Mouse (Mus musculus) lung, postnatal 14 days (tissue): ENCODE data around the gene Zfp710.
A peak's percentile ranks its signal among the peaks of the same experiment; 100 is the strongest.
"Not testable (repeated sequence)": the region's sequence is repeated elsewhere in the genome, so short reads cannot be mapped to it uniquely, and the experiment has no call there.

Source experiments
- DNase-seq: peaks from one replicate; pipeline ENCODE4 v3.0.0; 2021

Zfp710 gene

DNA sequence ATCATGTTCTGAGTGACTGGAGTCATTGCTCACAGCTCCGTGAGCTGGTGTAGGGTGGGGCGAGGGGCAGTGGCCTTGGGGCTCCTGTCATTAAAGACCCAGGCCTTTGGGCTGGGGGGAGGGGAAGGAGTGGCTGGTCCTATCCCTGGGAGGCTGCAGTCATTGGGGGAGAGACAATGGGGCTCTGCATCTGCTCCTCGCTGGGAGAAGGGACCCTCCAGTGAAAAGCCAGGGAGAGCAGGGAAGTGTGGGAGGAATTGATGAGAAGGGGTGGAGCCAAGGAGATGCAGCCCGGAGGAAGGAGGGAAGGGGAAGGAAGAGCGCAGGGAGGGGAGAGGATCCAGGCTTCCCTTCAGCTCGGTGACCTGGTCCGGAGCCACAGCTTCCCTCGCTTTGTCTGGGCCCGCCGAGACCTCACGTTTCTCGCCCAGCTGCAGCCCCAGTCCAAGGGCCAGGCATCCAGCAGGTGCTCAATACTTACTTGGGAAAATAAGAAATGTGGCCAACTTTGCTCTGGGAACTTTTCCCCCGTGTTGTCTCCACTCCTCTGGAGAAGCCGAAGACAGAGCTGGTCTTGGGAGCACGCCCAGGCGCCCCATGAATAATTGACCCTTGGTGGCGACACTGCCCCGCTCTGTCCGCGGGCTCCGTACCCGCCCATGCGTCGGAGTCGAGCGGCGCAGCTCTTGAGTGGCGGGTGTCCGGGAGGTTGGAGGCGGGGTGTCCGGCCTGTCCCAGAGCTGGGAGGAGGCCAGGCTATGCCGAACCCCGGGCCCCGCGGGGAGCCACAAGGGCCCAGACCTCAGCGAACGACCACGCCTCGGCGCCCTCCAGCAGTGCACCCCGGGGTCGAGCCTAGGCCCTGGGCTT, at the start of gene Zfp710:
Zfp710 (plus strand) TSS at position 294 of the 870 bp plus-strand sequence.
- peak; percentile 90 for DNase-seq

DNA sequence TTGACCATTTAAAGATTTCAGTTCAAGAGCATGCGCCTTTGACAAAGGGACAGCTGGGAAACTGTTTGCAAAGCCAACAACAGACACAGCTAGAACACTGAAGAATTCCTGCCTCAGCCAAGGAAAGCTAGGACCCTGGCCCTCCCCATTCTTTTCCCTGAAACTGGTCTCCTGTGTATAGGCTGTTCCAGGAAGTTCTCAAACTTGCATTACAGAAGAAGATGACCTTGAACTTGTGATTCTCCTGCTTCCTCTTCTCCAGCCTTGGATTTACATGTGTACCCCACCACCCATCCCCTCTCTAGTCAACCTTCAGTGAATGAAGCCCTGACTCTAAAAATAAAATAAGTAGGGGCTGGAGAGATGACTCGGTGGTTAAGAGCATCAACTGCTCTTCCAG, 49.3 kb upstream of the Zfp710 start:
- no peak for DNase-seq

DNA sequence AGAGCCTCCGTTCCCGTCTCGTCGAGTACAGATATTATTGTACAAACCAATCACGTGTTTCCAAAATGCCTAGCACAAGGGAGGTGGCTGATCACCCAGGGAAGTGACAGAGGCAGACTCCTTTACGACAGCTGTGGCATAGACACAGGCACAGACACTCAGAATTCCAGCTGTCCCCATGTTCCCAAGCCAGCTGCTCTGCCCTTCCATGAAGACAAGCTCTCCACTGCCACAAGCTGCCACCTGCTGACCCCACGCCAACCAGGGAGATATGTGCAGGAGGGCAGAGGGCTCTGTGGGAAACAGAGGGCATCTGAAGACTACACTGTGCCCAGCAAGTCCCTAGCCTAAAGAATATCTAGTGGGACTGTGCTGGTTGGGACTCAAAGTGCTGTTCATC, 37.9 kb upstream of the Zfp710 start:
- DNase-seq = no peak

DNA sequence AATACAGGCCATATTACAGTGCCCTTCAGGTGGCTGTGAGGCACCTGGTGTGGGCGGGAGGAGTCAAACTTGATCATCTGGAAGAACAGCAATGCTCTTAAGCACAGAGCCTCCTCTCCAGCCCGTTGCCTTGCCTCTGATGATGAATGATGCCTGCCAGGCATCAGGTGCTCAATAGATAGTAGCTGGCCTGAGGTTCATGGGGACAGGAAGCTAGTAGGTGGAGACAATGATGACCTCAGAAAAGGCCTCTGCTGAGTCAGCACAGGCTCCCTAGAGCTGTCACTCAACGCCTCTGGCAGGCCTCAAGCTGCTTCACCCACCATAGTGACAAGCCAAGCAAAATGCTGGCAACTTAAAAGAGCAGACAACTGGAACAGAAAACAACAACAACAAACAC, 36.9 kb upstream of the Zfp710 start:
- no peak for DNase-seq

DNA sequence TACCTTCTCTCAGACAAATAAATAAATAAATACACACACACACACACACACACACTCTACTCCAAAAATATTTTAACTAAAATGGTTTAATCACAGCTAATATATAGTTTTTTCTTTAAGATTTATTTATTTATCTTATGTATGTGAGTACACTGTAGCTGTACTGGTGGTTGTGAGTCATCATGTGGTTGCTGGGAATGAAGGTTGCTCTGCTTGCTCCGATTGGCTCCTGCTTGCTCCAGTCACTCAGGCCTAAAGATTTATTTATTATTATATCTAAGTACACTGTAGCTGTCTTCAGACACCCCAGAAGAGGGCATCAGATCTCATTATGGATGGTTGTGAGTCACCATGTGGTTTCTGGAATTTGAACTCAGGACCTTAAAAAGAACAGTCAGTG, 36.1 kb upstream of the Zfp710 start:
- DNase-seq = not testable (repeated sequence)

DNA sequence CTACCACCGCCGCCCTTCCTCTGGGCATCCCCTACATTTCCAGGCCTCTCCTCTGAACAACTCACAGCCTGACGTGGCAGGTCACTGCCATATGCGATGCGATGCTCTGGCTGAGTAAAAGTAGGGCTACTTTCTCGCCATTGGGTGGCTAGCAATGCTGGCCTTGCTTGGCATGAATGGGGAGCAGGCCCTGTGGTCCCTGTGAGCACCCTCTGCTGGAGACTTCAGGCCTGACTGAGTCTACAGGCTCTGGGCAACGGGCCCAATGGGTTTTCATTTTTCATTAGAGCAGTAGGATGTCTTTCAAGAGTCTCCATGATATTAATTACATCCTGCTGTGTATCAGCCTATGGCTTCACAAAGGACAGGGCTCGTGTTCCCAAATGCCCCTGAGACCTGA, 30.1 kb upstream of the Zfp710 start:
- peak; percentile 68 for DNase-seq

DNA sequence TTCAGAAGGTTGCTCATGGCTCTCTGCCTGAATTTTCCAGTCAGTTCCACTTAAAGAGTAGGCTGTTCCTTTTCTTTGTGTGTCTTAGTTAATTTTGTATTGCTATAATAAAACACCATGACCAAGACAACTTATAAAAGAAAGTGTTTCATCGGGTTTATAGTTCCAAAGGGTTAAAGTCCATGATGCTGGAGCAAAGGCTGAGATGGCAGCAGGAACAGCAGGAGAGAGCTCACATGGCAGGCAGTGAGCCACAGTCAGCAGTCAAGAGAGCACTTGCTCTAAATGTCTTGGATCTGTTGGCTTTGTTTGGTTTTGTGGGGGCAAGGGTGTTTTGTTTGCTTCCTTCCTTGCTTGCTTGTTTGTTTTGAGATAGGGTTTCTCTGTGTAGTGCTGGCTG, 26.9 kb upstream of the Zfp710 start:
- DNase-seq = no peak

DNA sequence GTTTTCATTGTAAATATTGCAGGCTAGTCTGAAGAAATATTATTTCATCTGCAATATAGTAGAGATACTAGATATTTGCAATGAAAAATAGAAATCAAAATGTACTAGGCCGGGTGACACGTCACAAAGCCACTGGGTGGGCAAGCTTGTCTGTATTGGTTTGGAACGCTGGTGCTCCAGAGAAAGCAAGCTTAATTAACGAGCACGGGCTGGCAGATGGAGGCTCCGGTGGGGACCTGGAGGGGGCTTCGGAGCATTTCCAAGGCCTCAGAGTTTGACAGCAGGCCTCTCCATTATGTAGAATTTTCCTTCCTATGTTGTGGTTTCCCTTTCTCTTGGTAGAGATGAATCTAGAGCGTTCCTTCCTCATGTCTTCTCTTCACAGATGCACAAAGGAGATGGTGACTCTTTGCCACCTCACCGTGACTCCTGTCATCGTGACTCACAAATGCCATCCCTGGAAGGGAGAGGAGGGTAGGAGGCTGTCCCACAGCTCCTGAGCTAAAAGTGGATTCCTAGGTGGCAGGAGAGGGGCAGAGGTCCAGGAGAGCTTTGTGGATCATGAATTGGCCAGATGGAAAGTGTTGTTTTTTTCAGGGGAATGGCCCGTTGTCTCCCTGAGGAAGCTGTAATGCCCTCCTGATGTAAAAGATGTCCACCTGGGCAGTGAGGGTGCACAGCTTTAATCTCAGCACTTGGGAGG, 22.1 kb upstream of the Zfp710 start:
- no peak for DNase-seq

DNA sequence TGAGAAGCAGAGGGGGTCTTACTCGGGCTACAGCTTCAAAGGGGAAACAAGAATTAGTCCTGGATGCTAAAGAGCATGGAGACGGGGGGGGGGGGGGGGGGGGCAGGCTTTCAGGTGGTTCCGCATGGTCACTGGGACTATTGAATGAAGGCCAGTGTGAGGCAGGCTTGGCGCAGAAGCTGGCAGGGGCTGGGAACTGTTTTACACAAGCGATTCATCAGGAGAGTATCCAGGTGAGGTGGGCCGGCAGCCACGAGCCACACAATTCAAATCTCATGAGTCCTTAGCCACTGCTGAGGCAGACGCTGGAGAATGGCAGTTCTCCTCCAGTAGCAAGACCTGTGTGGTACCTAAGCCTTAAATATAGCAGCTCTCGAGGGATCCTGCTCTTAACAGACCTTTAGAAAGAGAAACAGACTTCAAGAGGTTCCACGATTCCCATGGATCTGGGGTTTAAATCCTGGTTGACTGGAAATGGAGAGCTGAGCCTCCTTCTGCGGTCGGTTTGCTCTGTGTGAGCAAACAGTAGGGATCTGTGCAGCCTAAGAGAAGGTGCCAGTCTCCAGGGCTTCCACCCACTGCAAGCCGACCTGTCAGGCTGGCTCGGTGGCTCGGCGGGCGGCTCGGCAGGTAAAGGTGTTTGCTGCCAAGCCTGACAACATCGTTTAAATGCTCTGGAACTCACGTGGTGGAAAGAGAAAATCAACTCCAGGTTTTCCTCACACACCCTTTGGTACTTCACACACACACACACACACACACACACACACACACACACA, 19.6 kb upstream of the Zfp710 start:
- no peak for DNase-seq

DNA sequence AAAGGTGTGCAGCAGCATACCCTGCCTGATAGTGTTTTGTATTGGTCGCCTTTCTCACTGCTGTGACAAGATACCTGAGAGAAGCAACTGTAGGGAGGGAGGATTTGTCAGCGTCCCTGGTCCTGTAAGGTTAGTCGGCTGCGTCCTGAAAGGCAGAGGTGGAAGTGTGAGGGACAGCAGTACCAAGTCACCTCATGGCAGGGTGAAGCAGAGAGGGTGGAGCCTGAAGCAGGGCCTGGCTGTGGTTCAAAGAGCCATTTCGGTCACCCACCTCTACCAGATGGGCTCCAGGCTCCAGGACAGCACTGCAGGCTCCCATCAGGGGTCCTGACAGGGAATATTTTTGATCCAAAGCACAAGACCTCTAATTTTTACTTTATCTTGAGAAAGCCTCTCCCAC, 13.9 kb upstream of the Zfp710 start:
- no peak for DNase-seq

DNA sequence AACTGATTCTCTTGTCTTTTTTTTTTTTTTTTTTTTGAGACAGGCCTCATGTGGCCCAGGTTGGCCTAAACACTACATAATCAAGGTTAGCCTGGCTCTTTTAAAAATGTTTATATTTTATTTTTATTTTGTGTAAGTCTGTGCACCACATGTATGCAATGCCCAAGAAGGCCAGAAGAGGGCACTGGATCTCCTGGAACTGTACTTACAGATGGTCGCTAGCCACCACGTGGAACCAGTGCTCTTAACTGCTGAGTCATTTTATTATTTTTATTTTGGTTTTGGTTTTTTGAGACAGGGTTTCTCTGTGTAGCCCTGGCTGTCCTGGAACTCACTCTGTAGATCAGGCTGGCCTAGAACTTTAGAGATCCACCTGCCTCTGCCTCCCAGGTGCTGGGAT, 13.1 kb upstream of the Zfp710 start:
- DNase-seq = peak; percentile 61

DNA sequence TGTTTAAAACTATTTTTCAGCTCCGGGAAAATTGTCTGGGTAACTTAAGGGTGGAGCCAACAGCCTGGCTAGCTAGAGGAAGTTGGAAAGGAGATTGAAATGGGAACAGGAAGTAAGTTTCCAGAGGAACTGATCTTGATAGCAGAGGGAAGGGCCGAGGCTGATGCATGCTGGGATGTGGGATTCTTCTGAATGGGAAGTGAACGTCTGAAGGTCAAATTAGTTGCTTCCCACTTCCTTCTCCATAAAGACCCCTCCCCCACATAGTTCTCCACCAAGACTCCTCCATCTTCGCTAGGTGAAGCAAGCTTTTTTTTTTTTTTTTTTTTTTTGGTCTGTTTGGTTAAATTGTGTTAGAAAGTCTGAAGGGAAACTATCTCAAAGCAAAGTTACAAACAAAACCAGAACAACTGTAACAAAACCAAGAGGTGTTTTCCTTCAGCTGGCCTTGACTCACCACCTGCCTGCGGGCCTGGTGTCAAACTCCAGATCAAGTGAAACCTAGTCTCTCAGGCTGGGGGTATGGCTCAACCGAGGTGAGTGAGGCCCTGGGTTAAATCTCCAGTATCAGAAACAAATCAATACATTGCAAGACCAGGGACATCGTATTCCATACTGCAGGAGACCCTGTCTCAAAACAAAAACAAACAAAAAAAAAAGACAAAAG, 10.6 kb upstream of the Zfp710 start:
- peak; percentile 33 for DNase-seq

DNA sequence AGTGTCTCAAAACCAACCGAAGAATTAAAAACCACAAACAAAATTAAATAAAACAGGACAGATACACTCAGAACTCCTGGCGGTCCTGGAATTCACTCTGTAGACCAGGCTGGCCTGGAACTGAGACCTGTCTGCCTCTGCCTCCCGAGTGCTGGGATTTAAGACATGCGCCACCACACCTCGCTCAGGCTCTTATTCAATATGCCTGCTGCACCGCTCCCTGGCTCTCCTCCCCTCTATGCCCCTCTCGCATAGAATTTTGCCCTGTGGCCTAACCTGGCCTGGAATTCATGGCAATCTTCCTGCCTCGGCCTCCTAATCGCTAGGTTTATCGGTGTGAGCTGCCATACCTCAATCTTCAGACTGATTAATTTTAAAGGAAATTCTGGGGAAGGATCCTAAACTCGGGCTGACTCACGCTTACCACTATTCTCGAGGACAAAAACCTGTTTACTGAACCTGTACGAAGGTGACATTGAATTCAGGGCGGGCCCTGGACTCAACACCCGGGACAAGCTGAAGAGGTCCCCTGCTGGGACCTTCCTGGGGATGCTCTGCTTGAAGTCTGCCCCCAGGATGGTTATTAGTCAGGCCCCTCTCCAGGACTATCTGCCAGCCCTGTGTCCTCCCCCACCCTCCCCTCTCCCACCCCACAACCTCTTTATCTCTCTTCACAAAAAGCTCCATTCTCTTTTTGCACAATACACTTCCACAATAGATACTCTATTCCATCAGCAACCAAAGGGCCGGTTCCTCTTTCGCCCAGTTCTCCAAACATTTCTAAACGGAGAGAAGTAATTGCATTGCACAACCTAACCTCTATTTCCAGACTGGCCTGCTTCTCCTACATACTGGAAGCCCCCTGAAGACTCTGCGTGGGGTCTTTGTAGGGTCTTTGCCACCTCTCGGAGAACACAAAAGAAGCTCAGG, 9.5 kb upstream of the Zfp710 start:
- DNase-seq = no peak

DNA sequence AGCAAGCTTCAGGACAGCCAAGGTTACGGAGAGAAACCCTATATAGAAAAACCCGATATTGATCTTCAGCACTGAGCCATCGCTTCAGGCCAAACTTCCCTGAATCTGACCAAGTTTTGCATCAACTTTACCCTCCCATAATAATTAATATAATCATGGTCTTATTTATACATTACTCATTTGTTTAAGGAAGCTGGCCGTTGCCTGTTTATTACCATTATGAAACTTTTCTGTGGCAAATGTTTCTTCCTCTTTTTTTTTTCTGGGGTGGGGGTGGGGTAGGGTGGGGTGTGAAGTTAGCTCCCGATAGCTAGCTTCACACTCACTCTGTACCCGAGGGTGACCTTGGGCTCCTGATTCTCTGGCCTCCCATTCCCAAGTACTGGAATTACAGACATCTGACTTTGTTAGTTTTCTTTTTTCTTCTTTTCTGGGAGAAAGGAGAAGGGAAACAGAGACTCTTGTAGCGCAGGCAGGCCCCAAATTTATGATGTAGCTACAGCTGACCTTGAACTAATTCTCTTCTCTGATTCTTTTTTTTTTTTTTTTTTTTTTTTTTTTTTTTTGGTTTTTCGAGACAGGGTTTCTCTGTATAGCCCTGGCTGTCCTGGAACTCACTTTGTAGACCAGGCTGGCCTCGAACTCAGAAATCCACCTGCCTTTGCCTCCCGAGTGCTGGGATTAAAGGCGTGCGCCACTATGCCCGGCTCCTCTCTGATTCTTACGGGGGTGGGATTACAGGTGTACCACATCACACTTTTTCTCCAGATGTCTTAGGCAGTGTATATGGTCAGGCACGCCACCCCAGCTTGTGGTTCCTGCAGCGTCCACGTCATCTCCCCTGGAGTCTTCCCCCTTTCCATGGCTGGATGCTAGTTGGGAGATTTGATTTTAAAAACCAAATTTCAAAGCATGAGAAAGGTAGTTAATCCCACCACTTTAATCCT, 5.8 kb upstream of the Zfp710 start:
- no peak for DNase-seq

DNA sequence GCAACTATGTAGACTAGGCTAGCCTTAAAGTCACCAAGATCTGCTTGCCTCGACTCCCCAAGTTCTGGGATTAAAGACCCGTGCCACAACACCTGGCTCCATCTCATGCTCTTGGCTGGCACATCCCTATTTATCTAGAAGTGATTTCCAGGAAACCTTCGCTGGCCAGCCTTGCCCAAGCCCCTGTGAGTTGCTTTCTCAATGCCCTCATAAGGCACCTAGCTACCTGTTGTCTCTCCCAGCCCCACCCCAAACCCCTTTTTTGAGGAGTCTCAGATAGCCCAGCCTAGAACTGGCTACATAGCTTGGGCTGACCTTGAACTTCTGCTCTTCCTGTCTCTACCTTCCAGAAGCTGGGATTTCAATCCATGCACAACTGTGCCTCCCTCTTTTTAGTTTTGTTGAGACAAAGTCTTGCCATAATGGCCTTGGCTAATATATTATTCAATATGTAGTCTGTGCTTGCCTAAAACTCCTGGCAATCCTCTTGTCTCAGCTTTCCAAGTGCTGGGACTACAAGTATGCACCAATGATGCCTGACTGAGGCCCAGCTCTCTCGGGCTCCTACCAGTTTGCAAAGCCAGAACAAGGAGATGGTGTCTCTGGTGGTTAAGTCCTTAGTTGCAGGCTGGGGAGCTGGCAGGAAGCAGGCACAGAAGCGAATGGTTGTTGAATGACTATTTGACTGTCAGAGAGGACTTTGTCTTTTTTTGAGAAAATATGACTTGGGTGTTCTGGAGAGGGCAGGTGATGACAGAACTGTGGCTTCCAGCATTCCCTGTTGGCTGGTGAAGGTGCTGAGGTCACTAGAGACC, 786 bp upstream of the Zfp710 start:
- no peak for DNase-seq

DNA sequence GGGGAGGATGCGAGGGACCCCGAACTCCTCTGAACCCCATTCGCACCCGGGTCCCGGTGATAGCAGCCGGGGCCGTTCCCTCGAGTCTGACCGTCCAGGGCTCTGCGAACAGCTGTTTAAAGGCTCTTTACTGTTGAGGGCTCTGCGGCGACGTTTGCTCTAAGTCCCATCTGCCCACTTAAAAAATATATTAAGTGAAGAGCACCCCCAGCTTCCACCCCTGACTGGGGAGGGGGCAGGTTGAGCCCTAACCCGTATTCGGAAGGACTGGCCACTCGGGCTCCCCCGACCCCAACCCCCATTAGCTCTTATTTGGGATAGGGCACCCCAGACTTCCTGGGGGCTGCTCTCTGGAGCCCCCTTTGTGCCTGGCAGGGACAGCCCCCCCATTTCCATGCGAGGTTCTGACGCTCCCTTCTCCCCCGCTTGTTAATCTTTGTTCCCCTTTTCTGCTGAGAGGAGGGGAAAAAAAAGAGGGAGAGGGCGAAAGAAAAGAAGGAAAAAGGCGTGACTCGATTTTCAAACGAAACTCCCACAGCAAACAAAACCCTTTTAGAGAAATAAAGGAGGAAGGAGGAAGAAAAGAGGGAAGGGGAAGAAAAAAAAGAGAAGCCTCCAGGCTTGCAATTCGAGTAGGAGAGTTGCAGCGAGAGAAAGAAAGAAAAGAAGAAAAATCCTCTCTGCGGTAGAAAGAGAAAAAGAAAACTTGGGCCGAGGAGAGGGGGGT, 940 bp downstream of the Zfp710 start:
- DNase-seq = no peak

DNA sequence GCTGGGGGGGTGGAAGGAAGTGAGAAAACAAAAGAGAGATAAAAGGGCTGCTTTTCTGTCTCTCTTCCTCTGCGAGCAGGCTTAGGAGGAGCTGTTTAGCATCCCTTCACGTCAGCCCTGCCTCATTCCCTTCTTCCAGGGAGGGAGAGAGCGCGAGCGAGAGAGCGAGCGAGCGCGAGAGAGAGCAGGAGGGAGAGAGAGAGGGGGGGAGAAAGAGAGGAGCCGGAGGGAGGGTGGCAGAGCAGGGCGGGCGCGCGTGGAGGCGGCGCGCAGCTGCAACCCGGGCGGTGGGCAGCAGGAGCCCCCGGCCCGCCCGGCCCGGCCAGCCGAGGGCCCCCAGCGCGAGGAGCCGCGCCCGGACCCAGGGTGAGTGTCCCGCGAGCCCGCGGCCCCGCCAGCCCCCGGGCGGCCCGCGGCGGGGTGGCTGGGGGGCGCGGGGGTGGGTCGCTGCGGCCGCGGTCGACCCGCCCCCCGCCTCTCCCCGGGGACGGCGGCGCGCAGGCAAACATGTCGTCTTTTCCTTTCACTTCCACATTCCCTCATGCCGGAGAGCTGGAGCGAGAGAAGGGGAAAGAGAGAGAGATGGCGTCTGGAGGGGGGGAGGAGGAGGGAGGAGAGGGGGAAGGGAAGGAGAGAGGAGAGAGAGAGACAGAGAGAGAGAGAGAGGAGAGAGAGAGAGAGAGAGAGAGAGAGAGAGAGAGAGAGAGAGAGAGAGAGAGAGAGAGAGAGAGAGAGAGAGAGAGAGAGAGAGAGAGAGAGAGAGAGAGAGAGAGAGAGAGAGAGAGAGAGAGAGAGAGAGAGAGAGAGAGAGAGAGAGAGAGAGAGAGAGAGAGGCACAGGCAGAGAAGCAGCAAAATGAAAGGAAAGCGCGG, 1.7 kb downstream of the Zfp710 start:
- DNase-seq = peak; percentile 47
